Mouse (Mus musculus): Measurements from ENCODE around the gene Aff3. TPM values are rescaled to one million over a fixed set of nuclear protein-coding genes. Genes with fewer than 3 reads are reported as not detected.

Aff3 gene
- total RNA-seq, 1 experiment: 1.7 TPM

GRCm38 (mm10) chr1:38634081-38634480 lies 30.7 kb downstream of the Aff3 start:
- TF ChIP-seq ZNF384 (IDR thresholded peaks at IDR 0.05; ENCODE audit: low read depth, low read length) (no peak), CHD2 (IDR thresholded peaks at IDR 0.05; ENCODE audit: low read depth, low read length) (no peak), HCFC1 (IDR thresholded peaks at IDR 0.05; ENCODE audit: borderline replicate concordance, insufficient read depth, low read length) (no peak), ZC3H11A (IDR thresholded peaks at IDR 0.05; ENCODE audit: borderline replicate concordance, low read depth, low read length) (no peak), MAFK (IDR thresholded peaks at IDR 0.05; ENCODE audit: insufficient read depth, low read depth, low read length) (no peak)
- Histone ChIP-seq H3K36me3 (ENCODE audit: control insufficient read depth, insufficient read depth, low read length, poor library complexity, severe bottlenecking) (no peaks in the 10 kb centered on the region), H3K4me1 (ENCODE audit: control insufficient read depth in 2 of 2, insufficient read depth in 2 of 2, low read length in 2 of 2, poor library complexity in 1 of 2) (peaks cover 0 to 7% of the 10 kb centered on the region in 2 experiments; a peak in 1 of 4 replicates), H3K9me3 (ENCODE audit: control insufficient read depth, insufficient read depth, low read depth, low read length) (no peaks in the 10 kb centered on the region), H3K9ac (ENCODE audit: insufficient read depth, low read depth, low read length, poor library complexity, severe bottlenecking) (no peak overlapping the region), H3K27ac (ENCODE audit: insufficient read depth, low read depth, low read length, poor library complexity, severe bottlenecking) (no peak overlapping the region), H3K4me3 (ENCODE audit: insufficient read depth in 1 of 2, low read depth in 1 of 2, low read length in 2 of 2, poor library complexity in 1 of 2, severe bottlenecking in 1 of 2) (no peak overlapping the region)
- DNase-seq (ENCODE audit: low read depth, low spot score): no peak
- in situ Hi-C loops (cut with MboI; ENCODE audit: low sequenced_read_pairs in 2 of 2, unreplicated experiment in 2 of 2): no loop called here

GRCm38 (mm10) chr1:38632461-38633180 lies 32.1 kb downstream of the Aff3 start:
- no peak overlapping the region for H3K9ac ChIP-seq (ENCODE audit: insufficient read depth, low read depth, low read length, poor library complexity, severe bottlenecking)
- no peaks in the 10 kb centered on the region for H3K9me3 ChIP-seq (ENCODE audit: control insufficient read depth, insufficient read depth, low read depth, low read length)
- H3K4me3 ChIP-seq (ENCODE audit: insufficient read depth in 1 of 2, low read depth in 1 of 2, low read length in 2 of 2, poor library complexity in 1 of 2, severe bottlenecking in 1 of 2): no peak overlapping the region
- in situ Hi-C loops (cut with MboI; ENCODE audit: low sequenced_read_pairs in 2 of 2, unreplicated experiment in 2 of 2): no loop called here
- TF ChIP-seq MAFK (IDR thresholded peaks at IDR 0.05; ENCODE audit: insufficient read depth, low read depth, low read length) (no peak), HCFC1 (IDR thresholded peaks at IDR 0.05; ENCODE audit: borderline replicate concordance, insufficient read depth, low read length) (no peak), CHD2 (IDR thresholded peaks at IDR 0.05; ENCODE audit: low read depth, low read length) (no peak), ZC3H11A (IDR thresholded peaks at IDR 0.05; ENCODE audit: borderline replicate concordance, low read depth, low read length) (no peak), ZNF384 (IDR thresholded peaks at IDR 0.05; ENCODE audit: low read depth, low read length) (no peak)
- H3K27ac ChIP-seq (ENCODE audit: insufficient read depth, low read depth, low read length, poor library complexity, severe bottlenecking): no peak overlapping the region
- DNase-seq (ENCODE audit: low read depth, low spot score): no peak
- peaks cover 0 to 7% of the 10 kb centered on the region in 2 experiments; a peak in 1 of 4 replicates for H3K4me1 ChIP-seq (ENCODE audit: control insufficient read depth in 2 of 2, insufficient read depth in 2 of 2, low read length in 2 of 2, poor library complexity in 1 of 2)
- no peaks in the 10 kb centered on the region for H3K36me3 ChIP-seq (ENCODE audit: control insufficient read depth, insufficient read depth, low read length, poor library complexity, severe bottlenecking)

GRCm38 (mm10) chr1:38631501-38632279 lies 33.1 kb downstream of the Aff3 start:
- H3K36me3 ChIP-seq (ENCODE audit: control insufficient read depth, insufficient read depth, low read length, poor library complexity, severe bottlenecking): no peaks in the 10 kb centered on the region
- H3K9me3 ChIP-seq (ENCODE audit: control insufficient read depth, insufficient read depth, low read depth, low read length): no peaks in the 10 kb centered on the region
- peaks cover 0 to 7% of the 10 kb centered on the region in 2 experiments; a peak in 1 of 4 replicates for H3K4me1 ChIP-seq (ENCODE audit: control insufficient read depth in 2 of 2, insufficient read depth in 2 of 2, low read length in 2 of 2, poor library complexity in 1 of 2)
- H3K4me3 ChIP-seq (ENCODE audit: insufficient read depth in 1 of 2, low read depth in 1 of 2, low read length in 2 of 2, poor library complexity in 1 of 2, severe bottlenecking in 1 of 2): no peak overlapping the region
- no peak for TF ChIP-seq HCFC1 (IDR thresholded peaks at IDR 0.05; ENCODE audit: borderline replicate concordance, insufficient read depth, low read length)
- TF ChIP-seq CHD2 (IDR thresholded peaks at IDR 0.05; ENCODE audit: low read depth, low read length): no peak
- no peak for TF ChIP-seq MAFK (IDR thresholded peaks at IDR 0.05; ENCODE audit: insufficient read depth, low read depth, low read length)
- TF ChIP-seq ZC3H11A (IDR thresholded peaks at IDR 0.05; ENCODE audit: borderline replicate concordance, low read depth, low read length): no peak
- TF ChIP-seq ZNF384 (IDR thresholded peaks at IDR 0.05; ENCODE audit: low read depth, low read length): no peak
- no peak overlapping the region for H3K9ac ChIP-seq (ENCODE audit: insufficient read depth, low read depth, low read length, poor library complexity, severe bottlenecking)
- no peak for DNase-seq (ENCODE audit: low read depth, low spot score)
- in situ Hi-C loops (cut with MboI; ENCODE audit: low sequenced_read_pairs in 2 of 2, unreplicated experiment in 2 of 2): no loop called here
- H3K27ac ChIP-seq (ENCODE audit: insufficient read depth, low read depth, low read length, poor library complexity, severe bottlenecking): no peak overlapping the region

GRCm38 (mm10) chr1:38628901-38629585 lies 35.7 kb downstream of the Aff3 start:
- Histone ChIP-seq H3K4me1 (ENCODE audit: control insufficient read depth in 2 of 2, insufficient read depth in 2 of 2, low read length in 2 of 2, poor library complexity in 1 of 2) (peaks cover 0 to 8% of the 10 kb centered on the region in 2 experiments; a peak in 1 of 4 replicates), H3K4me3 (ENCODE audit: insufficient read depth in 1 of 2, low read depth in 1 of 2, low read length in 2 of 2, poor library complexity in 1 of 2, severe bottlenecking in 1 of 2) (no peak overlapping the region), H3K27ac (ENCODE audit: insufficient read depth, low read depth, low read length, poor library complexity, severe bottlenecking) (no peak overlapping the region), H3K9ac (ENCODE audit: insufficient read depth, low read depth, low read length, poor library complexity, severe bottlenecking) (no peak overlapping the region), H3K9me3 (ENCODE audit: control insufficient read depth, insufficient read depth, low read depth, low read length) (no peaks in the 10 kb centered on the region), H3K36me3 (ENCODE audit: control insufficient read depth, insufficient read depth, low read length, poor library complexity, severe bottlenecking) (no peaks in the 10 kb centered on the region)
- no peak for TF ChIP-seq ZC3H11A (IDR thresholded peaks at IDR 0.05; ENCODE audit: borderline replicate concordance, low read depth, low read length)
- no peak for TF ChIP-seq HCFC1 (IDR thresholded peaks at IDR 0.05; ENCODE audit: borderline replicate concordance, insufficient read depth, low read length)
- no peak for TF ChIP-seq ZNF384 (IDR thresholded peaks at IDR 0.05; ENCODE audit: low read depth, low read length)
- TF ChIP-seq MAFK (IDR thresholded peaks at IDR 0.05; ENCODE audit: insufficient read depth, low read depth, low read length): no peak
- TF ChIP-seq CHD2 (IDR thresholded peaks at IDR 0.05; ENCODE audit: low read depth, low read length): no peak
- DNase-seq (ENCODE audit: low read depth, low spot score): no peak
- in situ Hi-C loops (cut with MboI; ENCODE audit: low sequenced_read_pairs in 2 of 2, unreplicated experiment in 2 of 2): no loop called here
